Mouse (Mus musculus) ovary, adult 10 weeks (tissue): Measurements from ENCODE around the gene Gls2. TPM values are rescaled to one million over a fixed set of nuclear protein-coding genes. Genes with fewer than 3 reads are reported as not detected.

ENCODE experiments used
- polyA plus RNA-seq: library from polyadenylated mRNA; stranded (reverse); fragments of 350-450 nt; fragmentation: Illumina TruSeq; extraction: RNeasy Lipid Tissue Mini Kit (QIAGEN cat#74804); gene quantifications from one replicate; pipeline ENCODE4 v1.2.3, GENCODE M21; 2014

Gene Gls2
- polyA plus RNA-seq, result not detected

DNA sequence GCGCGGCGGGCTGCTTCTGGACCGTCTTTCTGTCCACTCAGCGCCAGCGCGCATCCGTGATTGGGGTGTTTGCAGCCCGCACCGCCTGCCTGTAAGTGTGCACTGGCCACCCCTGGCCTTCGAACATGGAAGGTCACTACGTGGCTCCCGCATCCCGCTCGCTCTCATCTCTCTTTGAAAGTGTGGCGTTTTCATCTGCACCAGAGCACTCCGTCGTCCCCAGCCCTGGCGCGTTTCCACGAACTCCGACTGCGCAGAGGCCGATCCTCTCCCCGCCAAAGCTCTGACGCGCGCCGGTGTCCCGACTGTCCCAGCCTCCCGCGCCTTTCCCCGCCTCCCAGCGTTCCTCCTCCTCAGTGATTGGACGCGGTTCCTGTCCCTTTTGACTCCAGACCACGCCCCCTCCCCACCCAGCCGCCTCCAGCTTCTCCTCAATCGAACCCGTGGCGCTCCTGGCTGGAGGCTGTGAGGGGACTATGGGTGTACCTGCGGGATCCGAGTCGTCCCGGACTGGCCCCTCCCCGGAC, at the start of gene Gls2:
Gls2 (plus strand) TSS at position 434 of the 527 bp plus-strand sequence.

GRCm38 (mm10) chr10:128179989-128180388, 14.3 kb upstream of the Gls2 start, which contains the start of gene Rbms2:
Gene Rbms2, minus strand, starts transcription at chr10:128180297.

DNA sequence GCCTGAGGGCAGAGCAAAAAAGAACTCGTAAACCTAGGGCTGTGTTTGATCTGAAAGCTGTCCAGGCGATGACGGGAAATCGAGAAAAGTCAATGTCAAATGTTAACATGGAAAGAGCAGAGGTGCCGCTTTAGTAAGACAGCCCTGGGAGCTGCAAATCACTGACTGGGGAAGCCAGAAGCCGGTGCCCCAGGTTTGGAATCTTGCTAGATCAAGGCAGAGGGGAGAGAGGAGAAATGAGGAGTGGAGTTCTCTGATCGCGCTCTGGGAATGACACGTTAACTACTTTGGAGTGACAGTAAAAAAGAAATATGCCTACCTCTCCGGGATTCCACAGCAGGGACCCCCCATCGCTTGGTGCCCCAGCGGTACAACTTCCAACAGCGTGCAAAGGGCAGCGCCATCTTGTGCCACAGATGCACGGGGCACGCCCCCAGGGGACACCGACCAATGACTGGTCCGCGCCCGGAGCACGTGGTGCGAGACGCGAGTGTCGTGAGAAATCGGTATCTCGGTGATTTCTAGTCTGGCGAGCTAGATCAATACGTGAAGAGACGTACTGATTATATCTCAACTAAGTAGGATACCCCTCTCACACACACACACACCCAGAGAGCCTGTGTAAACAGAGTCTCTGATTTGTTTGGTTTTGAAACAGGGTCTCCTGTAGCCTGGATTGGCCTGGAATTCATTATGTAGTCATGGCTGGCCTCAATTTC, 17.3 kb downstream of the Gls2 start, which contains the start of gene Spryd4:
Spryd4 (minus strand) TSS at position 418 of the 719 bp plus-strand sequence.

DNA sequence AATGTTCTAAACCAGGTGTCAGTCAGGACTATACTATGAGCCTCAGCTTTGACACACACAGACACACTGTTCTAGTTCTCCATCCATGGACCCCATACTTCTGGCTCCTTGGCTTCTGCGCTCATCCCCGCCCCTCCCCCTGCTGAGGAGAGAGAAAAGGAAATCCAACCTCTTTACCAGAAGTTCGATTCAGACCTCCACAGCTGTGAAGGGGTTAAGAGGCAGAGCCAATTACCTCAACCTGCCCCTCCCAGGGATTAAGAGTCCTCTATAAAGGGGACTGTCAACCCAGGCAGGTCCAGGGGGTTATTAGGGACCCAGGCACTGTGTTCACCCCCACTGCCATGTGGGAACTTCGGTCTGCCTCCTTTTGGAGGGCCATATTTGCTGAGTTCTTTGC, 31.3 kb downstream of the Gls2 start, which contains the start of gene Mip:
Mip (plus strand) TSS at position 301 of the 400 bp plus-strand sequence.

DNA sequence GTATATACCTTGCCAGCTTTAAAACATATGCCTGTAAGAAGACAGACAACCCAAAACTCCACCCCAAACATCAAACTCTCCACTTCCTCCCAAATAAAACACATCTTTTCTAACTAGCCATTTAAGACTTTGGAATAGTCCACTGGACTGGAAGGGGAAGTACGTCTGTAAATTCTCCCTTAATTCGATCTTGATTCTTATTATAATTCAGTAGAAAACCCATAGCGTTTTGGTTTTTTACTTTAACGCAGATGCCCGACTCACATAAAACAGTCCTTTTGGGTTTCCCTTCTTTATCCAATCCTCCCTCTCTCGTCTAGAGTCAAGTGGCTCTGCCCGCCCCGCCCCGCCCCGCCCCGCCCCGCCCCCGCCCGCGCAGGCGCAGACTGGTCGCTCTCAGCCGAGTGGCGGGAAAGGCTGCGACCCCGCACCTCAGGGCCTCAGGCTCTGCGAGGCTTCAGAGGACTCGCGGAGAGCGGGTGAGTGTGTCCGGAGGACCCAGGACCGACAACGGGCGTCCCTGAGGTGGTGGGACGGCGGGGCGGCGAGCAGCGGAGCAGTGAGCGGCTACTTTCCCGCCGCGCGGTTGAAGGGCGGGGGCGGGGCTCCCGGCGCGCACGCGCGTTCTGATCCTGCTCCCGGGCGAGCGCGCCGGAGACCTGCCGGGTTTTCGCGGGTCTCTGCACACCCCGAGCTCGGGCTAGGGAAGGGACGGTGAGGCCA, 37.6 kb downstream of the Gls2 start, which contains the start of gene Timeless:
Timeless (plus strand) TSS at position 369 of the 723 bp plus-strand sequence.

GRCm38 (mm10) chr10:128253677-128254255, 59.5 kb downstream of the Gls2 start, which contains the start of gene Apon:
Gene Apon, plus strand, starts transcription at chr10:128254096.

Other genes with a start within 250 kb of the Gls2 start
- gene Hsd17b6, start 186.8 kb upstream of the Gls2 start, polyA plus RNA-seq, result not detected
- 46.0 TPM for gene Prim1, start 179.3 kb upstream of the Gls2 start, polyA plus RNA-seq
- gene Naca, start 158.9 kb upstream of the Gls2 start, polyA plus RNA-seq, result 1,764 TPM
- gene Ptges3, start 135.5 kb upstream of the Gls2 start, polyA plus RNA-seq, result 754 TPM
- gene Atp5b, start 111.2 kb upstream of the Gls2 start, polyA plus RNA-seq, result 436 TPM
- gene Baz2a, start 102.9 kb upstream of the Gls2 start, polyA plus RNA-seq, result 14.3 TPM
- 28.7 TPM for gene Rbms2, start 14.2 kb upstream of the Gls2 start, polyA plus RNA-seq
- gene Spryd4, start 17.4 kb downstream of the Gls2 start, polyA plus RNA-seq, result 9.3 TPM
- gene Mip, start 31.4 kb downstream of the Gls2 start, polyA plus RNA-seq, result not detected
- 2.7 TPM for gene Timeless, start 37.6 kb downstream of the Gls2 start, polyA plus RNA-seq
- gene Apon, start 59.6 kb downstream of the Gls2 start, polyA plus RNA-seq, result not detected
- 1.00 TPM for gene Apof, start 74.2 kb downstream of the Gls2 start, polyA plus RNA-seq
- 7.4 TPM for gene Stat2, start 76.1 kb downstream of the Gls2 start, polyA plus RNA-seq
- not detected for gene Il23a, start 104.3 kb downstream of the Gls2 start, polyA plus RNA-seq
- 7.2 TPM for gene Pan2, start 108.9 kb downstream of the Gls2 start, polyA plus RNA-seq
- gene Cnpy2, start 128.0 kb downstream of the Gls2 start, polyA plus RNA-seq, result 55.8 TPM
- gene Cs, start 143.3 kb downstream of the Gls2 start, polyA plus RNA-seq, result 85.3 TPM
- 3.9 TPM for gene Coq10a, start 174.5 kb downstream of the Gls2 start, polyA plus RNA-seq
- gene Ankrd52, start 182.7 kb downstream of the Gls2 start, polyA plus RNA-seq, result 8.8 TPM
- not detected for gene Slc39a5, start 206.8 kb downstream of the Gls2 start, polyA plus RNA-seq
- gene Nabp2, start 217.0 kb downstream of the Gls2 start, polyA plus RNA-seq, result 13.7 TPM
- 10.5 TPM for gene Rnf41, start 217.2 kb downstream of the Gls2 start, polyA plus RNA-seq